ENCODE assay signal across 11 mouse cellular contexts in genomic region chr16:44617041-44617440, GRCm38 (mm10). TPM values are rescaled to one million over a fixed set of nuclear protein-coding genes. Genes with fewer than 3 reads are reported as not detected.
DNase-seq lines count a peak whose midpoint lies in the region; ATAC-seq lines count a peak whose summit lies in the region.
"Had no signal": no experiment of that assay in that cellular context is flagged by ENCODE, and none has a peak within 500 bp of the region (broad histone marks: within the 10 kb centered on the region; RNA-seq: fewer than 3 reads in every experiment).

No protein-coding gene starts in this region.

- no peaks in the 10 kb centered on the region for H3K9me3 ChIP-seq in hindbrain, embryonic 10.5 days
- no peaks in the 10 kb centered on the region for H3K9me3 ChIP-seq in hindbrain, embryonic 11.5 days (ENCODE audit: control insufficient read depth, low read length)
- H3K9me3 ChIP-seq in hindbrain, embryonic 14.5 days (ENCODE audit: control insufficient read depth, low read length), result no peaks in the 10 kb centered on the region
- H3K9me3 ChIP-seq: liver, embryonic 15.5 days; neural tube, embryonic 12.5 days had no signal

- ATAC-seq in hindbrain, embryonic 11.5 days (ENCODE audit: low FRiP score), result no peak
- no peak for ATAC-seq in hindbrain, embryonic 14.5 days (ENCODE audit: low FRiP score)

- no peak overlapping the region for H3K4me3 ChIP-seq in hindbrain, embryonic 10.5 days
- no peak overlapping the region for H3K4me3 ChIP-seq in hindbrain, embryonic 11.5 days (ENCODE audit: low read depth, low read length)
- no peak overlapping the region for H3K4me3 ChIP-seq in hindbrain, embryonic 14.5 days (replicated peaks; ENCODE audit: low read length)
- H3K4me3 ChIP-seq: liver, embryonic 15.5 days; neural tube, embryonic 12.5 days had no signal

- H3K27me3 ChIP-seq in hindbrain, embryonic 10.5 days (ENCODE audit: insufficient read depth, poor library complexity, severe bottlenecking), result no peaks in the 10 kb centered on the region; the same call in 1 of the 2 replicates
- H3K27me3 ChIP-seq in hindbrain, embryonic 11.5 days (ENCODE audit: control insufficient read depth, insufficient read depth, low read length), result no peaks in the 10 kb centered on the region
- no peaks in the 10 kb centered on the region for H3K27me3 ChIP-seq in hindbrain, embryonic 14.5 days (ENCODE audit: control insufficient read depth, insufficient read depth, low read length)
- H3K27me3 ChIP-seq: liver, embryonic 15.5 days; neural tube, embryonic 12.5 days had no signal

- H3K4me2 ChIP-seq in hindbrain, embryonic 11.5 days (replicated peaks; ENCODE audit: low read depth, low read length), result no peak overlapping the region
- no peak overlapping the region for H3K4me2 ChIP-seq in hindbrain, embryonic 14.5 days (replicated peaks)
- H3K4me2 ChIP-seq: liver, embryonic 15.5 days had no signal

- WGBS in hindbrain, embryonic 10.5 days, result 91% methylated on average over 6 of the region's 6 CpGs
- 77% methylated on average over 6 of the region's 6 CpGs for WGBS in hindbrain, embryonic 11.5 days
- 70% methylated on average over 6 of the region's 6 CpGs for WGBS in hindbrain, embryonic 14.5 days

- H3K4me1 ChIP-seq in hindbrain, embryonic 10.5 days (replicated peaks), result peaks cover 14% of the 10 kb centered on the region
- H3K4me1 ChIP-seq in hindbrain, embryonic 11.5 days (replicated peaks; ENCODE audit: control insufficient read depth, insufficient read depth, low read length), result no peaks in the 10 kb centered on the region
- peaks cover 8% of the 10 kb centered on the region for H3K4me1 ChIP-seq in hindbrain, embryonic 14.5 days (replicated peaks; ENCODE audit: control insufficient read depth, insufficient read depth, low read length)
- H3K4me1 ChIP-seq: liver, embryonic 15.5 days had no signal

- no peak for DNase-seq in hindbrain, embryonic 10.5 days (ENCODE audit: low spot score)
- DNase-seq in hindbrain, embryonic 11.5 days (ENCODE audit: low spot score), result no peak
- peak; percentile 86 for DNase-seq in Muller cell, postnatal 12 days (ENCODE audit: inconsistent ontology term)
- peak; percentile 65 for DNase-seq in cerebellum, adult 9-11 months
- no peak for DNase-seq in hindbrain, embryonic 14.5 days (ENCODE audit: low spot score)
- DNase-seq in left cerebral cortex, adult 11 months (ENCODE audit: low spot score), result no peak
- no peak for DNase-seq in adrenal gland, adult (ENCODE audit: inconsistent age in 2 of 2, low spot score in 1 of 2)
- DNase-seq in thymus, postnatal 25 days, result no peak
- DNase-seq: kidney, postnatal 10 days had no signal

- no peaks in the 10 kb centered on the region for H3K36me3 ChIP-seq in hindbrain, embryonic 10.5 days
- H3K36me3 ChIP-seq in hindbrain, embryonic 11.5 days (ENCODE audit: control insufficient read depth, insufficient read depth, low read length), result no peaks in the 10 kb centered on the region
- no peaks in the 10 kb centered on the region for H3K36me3 ChIP-seq in hindbrain, embryonic 14.5 days (replicated peaks; ENCODE audit: control insufficient read depth, insufficient read depth)
- H3K36me3 ChIP-seq: liver, embryonic 15.5 days; neural tube, embryonic 12.5 days had no signal

- H3K27ac ChIP-seq in hindbrain, embryonic 10.5 days, result peak overlapping the region; percentile 69; the same call in 1 of the 2 replicates
- no peak overlapping the region for H3K27ac ChIP-seq in hindbrain, embryonic 11.5 days (ENCODE audit: low read depth, low read length)
- peak overlapping the region; percentile 66; the same call in 1 of the 2 replicates for H3K27ac ChIP-seq in hindbrain, embryonic 14.5 days
- H3K27ac ChIP-seq: liver, embryonic 15.5 days; neural tube, embryonic 12.5 days had no signal

- H3K9ac ChIP-seq in hindbrain, embryonic 11.5 days (ENCODE audit: low read depth, low read length), result no peak overlapping the region
- no peak overlapping the region for H3K9ac ChIP-seq in hindbrain, embryonic 14.5 days
- H3K9ac ChIP-seq: liver, embryonic 15.5 days; neural tube, embryonic 12.5 days had no signal

RNA-seq across cellular contexts. Expression of gene Boc, which starts 58.3 kb away (rescaled TPM):
- polyA plus RNA-seq in hindbrain, embryonic 10.5 days (2016; fragmentation: Nextera tagmentation; extraction: Ambion mirVana), result 36.0 and 43.9 TPM in 2 replicates
- polyA plus RNA-seq in hindbrain, embryonic 11.5 days (2014; fragmentation: Nextera tagmentation; extraction: Ambion mirVana), result 34.3 and 41.7 TPM in 2 replicates
- polyA plus RNA-seq in hindbrain, embryonic 14.5 days (2014; fragmentation: Nextera tagmentation; extraction: Ambion mirVana), result 10.1 and 11.8 TPM in 2 replicates

Comparison
In these comparisons a context has a peak if more than half of its experiments do, and no peak if none do; other contexts are left out.
1. DNase-seq: peak in Muller cell, postnatal 12 days (single experiment) and cerebellum, adult 9-11 months (single experiment); none in hindbrain, embryonic 10.5 days (single experiment), hindbrain, embryonic 11.5 days (single experiment), hindbrain, embryonic 14.5 days (single experiment), left cerebral cortex, adult 11 months (single experiment), adrenal gland, adult (0 of 2) and thymus, postnatal 25 days (single experiment).